Mouse (Mus musculus) neutrophil, adult 5-6 weeks (primary cell): Measurements from ENCODE around the gene Hbb-bh2. TPM values are rescaled to one million over a fixed set of nuclear protein-coding genes. Genes with fewer than 3 reads are reported as not detected.
"Not testable (repeated sequence)": the region's sequence is repeated elsewhere in the genome, so short reads cannot be mapped to it uniquely, and the experiment has no call there.

Experiments used
- ATAC-seq: fragments of 151-379, 151-347 bp; 2 replicates; pipeline ENCODE4 v1.8.0; 2017; ENCODE audit warnings: mild to moderate bottlenecking, moderate TSS enrichment; ENCODE audit not compliant: insufficient number of reproducible peaks, poor library complexity, low FRiP score, severe bottlenecking; ENCODE audit errors: extremely low read depth
- total RNA-seq: library from RNA; stranded (forward); fragments of 200-1000 nt; gene quantifications from 2 replicates; pipeline ENCODE4 v1.2.3, GENCODE M21; 2017

Gene Hbb-bh2
- not detected in 2 replicates for total RNA-seq

- ATAC-seq = no peak
These were observed at the start of gene Hbb-bh2 for GRCm38 (mm10) chr7:103840268-103840667. Gene Hbb-bh2, minus strand, starts transcription at chr7:103840520.

- no peak for ATAC-seq
These were observed 45.8 kb upstream of the Hbb-bh2 start, which contains the start of gene Olfr66 for GRCm38 (mm10) chr7:103886152-103886551. Gene Olfr66, minus strand, starts transcription at chr7:103886252.

- no peak for ATAC-seq
These were observed 36.8 kb upstream of the Hbb-bh2 start for GRCm38 (mm10) chr7:103877093-103877492.

- no peak for ATAC-seq
These were observed 34.1 kb upstream of the Hbb-bh2 start for GRCm38 (mm10) chr7:103874451-103874850.

GRCm38 (mm10) chr7:103873064-103873463, 32.7 kb upstream of the Hbb-bh2 start:
- ATAC-seq = 0 out of 2 replicates have a peak, but pooled peaks have one; percentile 44

GRCm38 (mm10) chr7:103870667-103871066, 30.3 kb upstream of the Hbb-bh2 start:
- ATAC-seq = no peak

GRCm38 (mm10) chr7:103865716-103866115, 25.4 kb upstream of the Hbb-bh2 start:
- no peak for ATAC-seq

GRCm38 (mm10) chr7:103861531-103861930, 21.2 kb upstream of the Hbb-bh2 start:
- no peak for ATAC-seq

- peak; percentile 36; the same call in 1 of the 2 replicates for ATAC-seq
These were observed 20.5 kb upstream of the Hbb-bh2 start for GRCm38 (mm10) chr7:103860855-103861254.

GRCm38 (mm10) chr7:103859076-103859475, 18.8 kb upstream of the Hbb-bh2 start:
- no peak for ATAC-seq

GRCm38 (mm10) chr7:103854669-103855068, 14.3 kb upstream of the Hbb-bh2 start:
- no peak for ATAC-seq

GRCm38 (mm10) chr7:103853090-103853489, 12.8 kb upstream of the Hbb-bh2 start, which contains the start of gene Hbb-y:
Gene Hbb-y, minus strand, starts transcription at chr7:103853216.
- no peak for ATAC-seq

GRCm38 (mm10) chr7:103844525-103845325, 4.4 kb upstream of the Hbb-bh2 start:
- no peak for ATAC-seq

GRCm38 (mm10) chr7:103843034-103843433, 2.7 kb upstream of the Hbb-bh2 start, which contains the start of gene Hbb-bh1:
Gene Hbb-bh1, minus strand, starts transcription at chr7:103843164.
- no peak for ATAC-seq

GRCm38 (mm10) chr7:103827808-103828207, 12.5 kb downstream of the Hbb-bh2 start, which contains the start of gene Hbb-bs:
Gene Hbb-bs, minus strand, starts transcription at chr7:103828096.
- ATAC-seq = no peak

- ATAC-seq = not testable (repeated sequence)
These were observed 13.2 kb downstream of the Hbb-bh2 start for GRCm38 (mm10) chr7:103827139-103827538.

GRCm38 (mm10) chr7:103826255-103826887, 13.9 kb downstream of the Hbb-bh2 start:
- ATAC-seq = no peak

- no peak for ATAC-seq
These were observed 14.6 kb downstream of the Hbb-bh2 start for GRCm38 (mm10) chr7:103825536-103826254.

GRCm38 (mm10) chr7:103824597-103824996, 15.7 kb downstream of the Hbb-bh2 start:
- ATAC-seq = no peak
